Mouse (Mus musculus): ENCODE data around the gene Tfb2m.

GRCm38 (mm10) chr1:179547176-179547575 lies 1.1 kb upstream of the Tfb2m start:
- no peak for TF ChIP-seq POLR2A (IDR thresholded peaks at IDR 0.05; ENCODE audit: borderline replicate concordance, insufficient read depth, low read length)
- no peak for TF ChIP-seq CTCF (IDR thresholded peaks at IDR 0.05; ENCODE audit: borderline replicate concordance, insufficient read depth, low read depth, low read length)
